Mouse (Mus musculus) ES-E14 (cell line): ENCODE measurements at regions not wholly inside any gene's neighbourhood (a gene's known extent, or its start where the extent isn't known, plus 50 kb on each side); places are given as distances from the start of the nearest gene placed in this dataset.

ENCODE experiments used
- DNase-seq: peaks from one replicate; pipeline ENCODE4 v3.0.0-alpha.2; 2013; ENCODE audit warnings: low read depth, low spot score
- H3K27ac ChIP-seq: 2 replicates; pipeline ENCODE4 v1.5.1; 2012; ENCODE audit warnings: low read depth, mild to moderate bottlenecking, low read length, moderate library complexity, mixed read lengths; ENCODE audit not compliant: poor library complexity, insufficient read depth, severe bottlenecking
- H3K36me3 ChIP-seq: 2 replicates; pipeline ENCODE4 v1.6.1; 2012; ENCODE audit warnings: mild to moderate bottlenecking, low read length, moderate library complexity, mixed read lengths; ENCODE audit not compliant: control insufficient read depth, poor library complexity, insufficient read depth, severe bottlenecking
- H3K4me1 ChIP-seq, 2 experiments: fragments of 150-350 bp in 1 of 2; sonication (generic) in 1 of 2; 2 replicates each; pipeline ENCODE4 v1.6.1; 2012; ENCODE audit warnings: low read length in 2 of 2, mild to moderate bottlenecking in 1 of 2, mixed read lengths in 1 of 2; ENCODE audit not compliant: control insufficient read depth in 2 of 2, insufficient read depth in 2 of 2, poor library complexity in 1 of 2
- H3K4me3 ChIP-seq, 2 experiments: fragments of 150-350 bp in 1 of 2; sonication (generic) in 1 of 2; 2 replicates each; pipeline ENCODE4 v1.5.1; 2012; ENCODE audit warnings: low read length in 2 of 2, low read depth in 1 of 2, mild to moderate bottlenecking in 1 of 2, mixed read lengths in 1 of 2; ENCODE audit not compliant: insufficient read depth in 1 of 2, poor library complexity in 1 of 2, severe bottlenecking in 1 of 2
- H3K9ac ChIP-seq: 2 replicates; pipeline ENCODE4 v1.6.1; 2012; ENCODE audit warnings: low read depth, mild to moderate bottlenecking, low read length, mixed read lengths; ENCODE audit not compliant: poor library complexity, insufficient read depth, severe bottlenecking
- H3K9me3 ChIP-seq: fragments of 150-350 bp; sonication (generic); 2 replicates; pipeline ENCODE4 v1.6.1; 2012; ENCODE audit warnings: low read depth, mild to moderate bottlenecking, low read length; ENCODE audit not compliant: control insufficient read depth, insufficient read depth
- CHD2 ChIP-seq: IDR thresholded peaks from 2 replicates; pipeline ENCODE4 v1.6.1; 2014; ENCODE audit warnings: mild to moderate bottlenecking, low read depth, low read length, inconsistent platforms
- HCFC1 ChIP-seq: IDR thresholded peaks from 2 replicates; pipeline ENCODE4 v1.6.1; 2012; ENCODE audit warnings: low read length, inconsistent platforms, borderline replicate concordance; ENCODE audit not compliant: insufficient read depth
- MAFK ChIP-seq: IDR thresholded peaks from 2 replicates; pipeline ENCODE4 v1.6.1; 2014; ENCODE audit warnings: mild to moderate bottlenecking, low read depth, low read length, inconsistent platforms; ENCODE audit not compliant: insufficient read depth
- ZC3H11A ChIP-seq: IDR thresholded peaks from 2 replicates; pipeline ENCODE4 v1.6.1; 2012; ENCODE audit warnings: low read depth, mild to moderate bottlenecking, inconsistent platforms, low read length, borderline replicate concordance
- ZNF384 ChIP-seq: IDR thresholded peaks from 2 replicates; pipeline ENCODE4 v1.6.1; 2012; ENCODE audit warnings: low read depth, low read length, inconsistent platforms
- in situ Hi-C, 2 experiments: fragments of 600-800 bp; cut with MboI; formaldehyde crosslinking; loops; one replicate each; pipeline ENCODE4 v1.15.1; 2025; ENCODE audit warnings: low sequenced_read_pairs in 2 of 2, inconsistent platforms in 1 of 2; ENCODE audit not compliant: unreplicated experiment in 2 of 2

GRCm38 (mm10) chr5:113421993-113422725 lies 65.1 kb downstream of the Aym1 start:
- Histone ChIP-seq H3K9me3 (no peaks in the 10 kb centered on the region), H3K4me3 (peak overlapping the region in 1 of 2 experiments; percentile 18; a peak in 1 of 4 replicates), H3K27ac (peak overlapping the region; percentile 96; the same call in 1 of the 2 replicates), H3K36me3 (no peaks in the 10 kb centered on the region), H3K4me1 (peaks cover 8 to 28% of the 10 kb centered on the region in 2 experiments; a peak in 3 of 4 replicates), H3K9ac (peak overlapping the region; percentile 47; the same call in 1 of the 2 replicates)
- DNase-seq, result no peak
- in situ Hi-C loops, result no loop called here
- TF ChIP-seq HCFC1, result no peak

- peaks cover 8 to 28% of the 10 kb centered on the region in 2 experiments; a peak in 3 of 4 replicates for H3K4me1 ChIP-seq
- H3K9me3 ChIP-seq, result no peaks in the 10 kb centered on the region
- peak overlapping the region; percentile 29; the same call in 1 of the 2 replicates for H3K9ac ChIP-seq
- no peak overlapping the region for H3K4me3 ChIP-seq
- TF ChIP-seq HCFC1 (no peak), CHD2 (no peak), ZNF384 (no peak), MAFK (no peak), ZC3H11A (no peak)
- H3K36me3 ChIP-seq, result no peaks in the 10 kb centered on the region
- in situ Hi-C loops, result no loop called here
- no peak for DNase-seq
- peak overlapping the region; percentile 24; the same call in 1 of the 2 replicates for H3K27ac ChIP-seq
Observed at GRCm38 (mm10) chr5:113422726-113423110, 65.6 kb downstream of the Aym1 start.

GRCm38 (mm10) chr5:113427779-113428178 lies 62.4 kb upstream of the Wscd2 start:
- H3K27ac ChIP-seq, result no peak overlapping the region
- in situ Hi-C loops, result no loop called here
- peaks cover 0 to 4% of the 10 kb centered on the region in 2 experiments; a peak in 2 of 4 replicates for H3K4me1 ChIP-seq
- no peaks in the 10 kb centered on the region for H3K36me3 ChIP-seq
- no peak for DNase-seq
- no peak overlapping the region for H3K9ac ChIP-seq
- no peak overlapping the region for H3K4me3 ChIP-seq
- no peaks in the 10 kb centered on the region for H3K9me3 ChIP-seq
- no peak for TF ChIP-seq CHD2
- no peak for TF ChIP-seq HCFC1
- TF ChIP-seq ZC3H11A, result no peak
- TF ChIP-seq ZNF384, result no peak
- TF ChIP-seq MAFK, result no peak

GRCm38 (mm10) chr5:113431334-113431733 lies 58.8 kb upstream of the Wscd2 start:
- H3K36me3 ChIP-seq, result no peaks in the 10 kb centered on the region
- peaks cover 0 to 4% of the 10 kb centered on the region in 2 experiments; a peak in 1 of 4 replicates for H3K4me1 ChIP-seq
- H3K27ac ChIP-seq, result no peak overlapping the region
- TF ChIP-seq HCFC1 (no peak), MAFK (no peak), CHD2 (no peak), ZNF384 (no peak), ZC3H11A (no peak)
- no peak overlapping the region for H3K4me3 ChIP-seq
- no peak for DNase-seq
- H3K9ac ChIP-seq, result no peak overlapping the region
- in situ Hi-C loops, result no loop called here
- H3K9me3 ChIP-seq, result no peaks in the 10 kb centered on the region

GRCm38 (mm10) chr5:113436987-113437386 lies 53.1 kb upstream of the Wscd2 start:
- H3K4me1 ChIP-seq, result peaks cover 3 to 9% of the 10 kb centered on the region in 2 experiments
- DNase-seq, result no peak
- in situ Hi-C loops, result no loop called here
- no peak overlapping the region for H3K27ac ChIP-seq
- TF ChIP-seq MAFK (no peak), ZC3H11A (no peak), ZNF384 (no peak), CHD2 (no peak), HCFC1 (no peak)
- H3K9me3 ChIP-seq, result no peaks in the 10 kb centered on the region
- H3K36me3 ChIP-seq, result no peaks in the 10 kb centered on the region
- H3K4me3 ChIP-seq, result no peak overlapping the region
- no peak overlapping the region for H3K9ac ChIP-seq
